Mouse (Mus musculus) kidney, adult 9 months (tissue): ENCODE measurements around the gene Casr.

Source experiments
- DNase-seq: peaks from one replicate; pipeline ENCODE4 v3.0.0; 2022

Casr gene

DNA sequence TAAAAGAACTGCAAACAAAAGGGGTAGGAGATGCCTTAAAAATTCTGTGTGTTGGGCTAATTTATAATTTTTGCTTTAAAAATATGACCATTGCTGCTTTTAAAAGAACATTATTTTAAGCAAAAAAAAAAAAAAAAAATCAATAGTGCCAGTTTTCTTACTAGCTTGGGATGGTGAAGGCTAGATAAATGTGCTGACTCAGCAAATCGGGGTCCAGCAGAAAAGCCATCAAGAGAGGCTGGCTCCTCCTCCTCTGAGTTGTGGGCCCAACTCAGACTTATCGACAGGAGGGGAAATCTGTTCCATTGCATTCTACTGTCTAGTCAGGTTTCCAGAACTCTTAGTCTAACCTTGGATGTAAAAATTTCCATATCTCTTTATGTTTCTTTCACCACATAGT, 45.6 kb downstream of the Casr start:
- no peak for DNase-seq

DNA sequence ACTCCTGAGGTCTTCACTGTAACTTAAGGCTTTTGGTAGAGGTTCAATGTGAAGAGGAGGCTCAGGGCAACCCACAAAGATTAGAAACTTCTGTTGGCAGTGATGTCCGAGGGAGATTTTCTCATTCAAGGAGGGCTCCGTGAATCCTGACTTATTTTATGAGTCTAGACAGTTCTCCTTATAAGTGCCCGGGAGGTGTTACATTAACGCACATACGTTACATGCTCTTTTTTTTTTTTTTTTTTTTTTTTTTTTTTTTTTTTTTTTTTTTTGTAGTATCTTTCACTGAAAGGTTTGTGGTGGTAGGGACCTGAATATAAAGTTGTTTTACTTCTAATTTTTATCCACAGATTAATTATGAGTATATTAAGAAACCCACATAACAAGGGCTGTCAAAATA, 54.6 kb downstream of the Casr start:
- no peak for DNase-seq

DNA sequence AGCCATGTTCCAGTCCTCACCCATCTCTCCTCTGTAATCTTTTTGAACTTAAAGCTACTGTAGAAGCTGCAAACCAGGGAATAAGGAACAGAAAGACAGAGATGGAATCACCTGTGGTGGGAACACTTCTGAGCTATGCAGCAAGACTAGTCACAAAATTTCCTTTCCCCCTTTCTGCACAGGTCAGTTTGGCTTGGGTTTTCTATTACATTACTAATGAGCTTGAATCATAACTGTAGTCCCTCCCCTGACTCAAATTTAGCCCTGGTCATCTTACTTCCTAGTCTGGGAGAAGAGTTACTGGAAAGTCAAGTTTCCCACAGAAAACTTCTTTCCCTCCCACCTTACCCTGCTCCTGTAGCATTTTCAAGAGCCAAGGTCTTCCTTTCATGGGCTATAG, 55.1 kb downstream of the Casr start:
- DNase-seq, result no peak

DNA sequence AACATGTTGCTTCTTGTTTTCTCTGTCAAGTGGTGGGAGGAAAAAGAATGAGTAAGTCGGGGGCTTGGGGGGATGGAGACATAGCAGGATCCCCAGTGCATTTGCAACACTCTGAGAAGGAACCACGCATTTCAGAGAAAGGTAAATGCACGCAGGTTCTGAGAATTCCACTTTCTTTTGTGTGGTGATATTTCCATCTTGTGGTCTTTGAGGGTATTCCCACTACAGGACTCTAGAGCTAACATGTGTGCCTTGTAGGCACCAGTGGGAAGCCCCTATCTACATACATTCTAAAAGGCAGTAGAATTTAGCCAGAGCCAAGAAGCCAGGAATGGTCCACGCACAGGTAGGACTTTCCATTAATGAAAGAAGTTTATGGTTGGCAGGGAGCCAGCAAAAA, 56.0 kb downstream of the Casr start:
- DNase-seq, result no peak

DNA sequence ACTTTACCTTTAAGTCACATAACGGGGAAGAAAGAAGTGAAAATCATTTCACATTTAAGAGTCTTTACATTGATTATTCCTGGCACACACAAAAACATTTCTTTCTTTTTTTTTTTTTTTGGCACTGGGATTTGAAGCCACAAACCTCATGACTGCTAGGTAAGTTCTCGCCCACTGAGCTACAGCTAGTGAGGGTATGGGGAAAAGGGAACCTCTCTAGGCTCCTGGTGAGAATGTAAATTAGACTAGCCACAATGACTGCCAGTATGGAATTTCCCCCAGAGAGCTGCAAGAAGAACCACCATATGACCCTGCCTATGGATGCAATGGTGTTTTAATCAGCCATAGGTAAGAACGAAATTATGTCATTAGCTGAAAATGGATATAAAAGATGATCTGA, 56.8 kb downstream of the Casr start:
- no peak for DNase-seq

DNA sequence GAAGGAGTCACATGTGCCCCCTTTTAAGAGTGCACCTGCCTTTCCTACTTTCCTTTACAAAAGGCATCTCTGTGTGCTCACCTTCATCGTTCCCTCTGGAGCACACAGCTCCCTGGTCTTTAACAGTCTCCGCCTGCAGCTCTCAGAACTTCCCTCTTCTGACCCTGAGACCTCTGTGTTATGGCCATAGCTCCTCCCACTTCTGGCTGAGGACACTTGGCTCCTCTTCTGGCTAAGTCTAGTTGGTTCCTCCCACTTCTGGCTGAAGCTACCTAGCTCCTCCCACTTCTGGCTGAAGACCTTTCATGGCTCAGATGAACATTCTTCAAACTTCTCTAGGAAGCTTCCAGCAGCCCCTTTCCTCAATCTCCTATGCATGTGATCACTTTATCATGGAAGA, 59.7 kb downstream of the Casr start:
- DNase-seq, result no peak

DNA sequence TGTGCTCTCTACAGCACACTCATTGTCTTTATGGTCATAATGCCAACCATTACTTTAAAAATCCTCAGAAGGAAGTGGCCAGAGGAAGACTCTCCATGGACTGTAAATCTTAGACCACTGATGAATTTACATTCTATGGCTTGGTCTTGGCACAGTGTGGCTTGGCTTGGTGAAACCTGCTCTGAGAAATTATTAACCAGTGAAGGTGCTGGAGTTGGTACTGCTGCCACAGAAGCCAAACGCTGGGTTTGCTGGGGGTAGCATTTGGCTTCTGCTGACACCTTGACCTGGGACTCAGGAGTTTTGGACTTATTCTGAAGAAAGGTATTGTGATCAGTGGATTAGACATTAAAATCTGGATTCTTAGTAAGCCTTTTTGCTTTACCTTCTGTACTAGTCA, 69.5 kb downstream of the Casr start:
- DNase-seq, result peak; percentile 65

DNA sequence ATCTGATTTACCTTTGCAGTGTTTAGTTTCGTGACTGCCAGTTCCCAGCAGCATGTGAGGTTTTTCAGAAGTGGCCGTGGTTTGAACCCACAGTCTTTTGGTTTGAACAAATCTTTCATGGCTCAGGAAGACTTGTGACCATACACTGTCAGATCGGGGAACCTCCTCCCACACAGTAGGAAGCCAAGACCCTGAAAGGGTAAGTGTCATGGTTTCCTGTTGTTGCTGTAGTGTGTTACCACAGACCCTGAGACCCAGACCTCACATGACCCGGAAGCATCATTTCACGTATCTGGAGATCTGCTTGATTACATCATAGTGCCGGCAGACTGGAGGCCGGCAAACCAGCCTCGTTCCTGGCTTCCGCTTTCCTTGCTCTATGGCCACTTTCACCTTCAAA, 85.1 kb downstream of the Casr start:
- no peak for DNase-seq

DNA sequence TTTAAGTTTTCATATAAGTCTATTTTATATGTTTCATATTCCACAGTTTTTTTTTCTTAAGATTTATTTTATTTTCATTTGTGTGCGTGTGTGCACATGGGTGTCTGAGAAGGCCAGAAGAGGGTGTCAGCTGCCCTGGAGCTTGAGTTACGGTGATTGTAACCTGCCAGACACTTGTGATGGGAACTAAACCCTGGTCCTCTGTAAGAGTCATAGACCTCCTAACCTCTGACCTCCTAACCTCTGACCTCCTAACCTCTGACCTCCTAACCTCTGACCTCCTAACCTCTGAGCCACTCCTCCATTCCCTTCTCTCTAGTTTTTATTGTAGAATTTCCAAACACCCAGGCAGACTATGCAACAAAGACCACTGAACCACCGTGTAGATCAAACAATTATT, 86.4 kb downstream of the Casr start:
- DNase-seq, result no peak

DNA sequence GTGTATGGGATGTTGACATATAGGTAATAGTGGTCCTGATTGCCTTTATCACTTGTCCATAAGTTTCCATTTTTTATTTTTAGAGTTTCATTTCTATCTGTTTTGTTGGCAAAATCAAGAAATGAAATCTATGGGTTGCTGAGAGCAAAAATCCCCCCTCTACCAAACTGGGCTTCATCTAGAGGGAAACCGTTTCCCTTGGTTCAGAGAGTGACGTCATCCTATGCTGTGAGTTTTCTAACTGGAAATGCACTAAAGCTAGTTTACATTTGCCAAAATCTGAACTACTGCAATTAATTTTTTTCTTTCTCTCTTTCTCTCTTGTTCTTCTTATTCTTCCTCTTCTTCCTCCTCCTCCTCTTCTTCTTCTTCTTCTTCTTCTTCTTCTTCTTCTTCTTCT, 87.1 kb downstream of the Casr start:
- DNase-seq, result no peak

DNA sequence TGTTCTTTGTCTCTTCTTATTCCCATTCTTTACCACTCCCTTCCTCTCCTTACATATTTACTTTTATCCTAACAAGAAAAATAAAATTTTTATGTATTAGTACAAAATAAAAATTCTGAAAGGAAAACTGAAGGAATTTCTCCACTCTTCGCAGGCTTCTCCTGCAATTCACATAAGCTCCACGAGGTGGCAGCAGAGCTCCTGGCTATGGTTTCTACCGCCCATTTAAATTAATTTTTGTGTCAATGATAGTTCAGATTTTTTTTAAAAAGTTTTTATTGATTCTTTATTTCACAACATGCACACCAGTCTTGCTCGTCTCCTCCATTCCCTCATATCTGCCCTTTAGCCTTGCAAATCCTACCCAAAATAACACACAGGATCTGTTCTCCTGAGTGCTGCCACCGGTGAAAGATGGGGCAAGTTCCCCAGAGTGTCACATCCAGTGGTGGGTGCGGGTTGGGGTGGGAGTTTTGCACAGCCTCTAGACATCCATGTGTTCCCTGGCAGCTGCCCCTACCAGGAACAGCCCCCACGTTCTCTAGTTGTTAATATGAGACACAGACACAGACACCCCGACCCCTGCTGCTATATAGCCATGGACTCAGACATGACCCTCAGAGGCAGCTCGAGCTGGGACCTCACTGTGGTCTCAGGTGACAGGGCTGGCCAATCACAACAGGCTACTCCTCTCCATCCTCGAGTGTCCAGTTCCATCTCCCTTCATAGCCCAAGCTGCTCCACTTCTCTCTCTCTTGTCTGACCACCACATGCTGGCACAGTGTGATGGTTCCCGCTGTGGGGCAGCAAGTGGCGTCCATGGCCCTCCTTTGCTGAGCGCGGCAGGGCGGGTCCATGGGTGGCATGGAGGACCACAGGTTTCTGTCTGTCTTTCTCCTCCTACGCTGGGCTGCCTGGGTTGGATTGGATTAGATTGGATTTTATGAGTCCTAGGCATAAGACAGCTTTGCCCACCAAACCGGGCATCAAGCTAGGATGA, 88.4 kb downstream of the Casr start:
- DNase-seq, result peak; percentile 54

DNA sequence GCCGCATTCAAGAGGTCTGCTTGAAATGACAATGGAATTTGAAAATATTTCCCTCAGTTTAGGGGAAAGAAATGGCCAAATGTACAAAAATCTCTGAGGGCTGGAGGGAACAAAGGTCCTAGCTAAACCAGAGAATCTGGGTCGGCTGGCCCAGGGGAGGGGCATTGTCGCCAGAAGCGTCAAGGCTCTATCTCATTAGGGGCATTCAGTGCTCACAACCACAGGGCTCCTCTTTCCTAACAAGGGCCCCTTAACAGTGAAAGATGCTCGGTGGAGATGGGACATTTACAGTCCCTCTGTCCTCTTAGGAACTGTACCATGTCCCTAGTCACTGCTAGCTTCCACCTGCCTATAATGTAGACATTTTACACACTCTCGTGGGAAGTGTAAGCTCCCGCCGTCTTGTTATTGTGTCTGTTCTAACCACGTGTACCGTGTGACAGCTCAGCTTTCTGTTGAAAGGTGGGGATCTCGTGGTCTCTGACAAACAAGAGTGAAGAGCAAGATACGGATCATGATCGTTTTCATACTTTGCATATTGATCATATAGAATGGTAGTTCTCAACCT, 90.8 kb downstream of the Casr start:
- no peak for DNase-seq

DNA sequence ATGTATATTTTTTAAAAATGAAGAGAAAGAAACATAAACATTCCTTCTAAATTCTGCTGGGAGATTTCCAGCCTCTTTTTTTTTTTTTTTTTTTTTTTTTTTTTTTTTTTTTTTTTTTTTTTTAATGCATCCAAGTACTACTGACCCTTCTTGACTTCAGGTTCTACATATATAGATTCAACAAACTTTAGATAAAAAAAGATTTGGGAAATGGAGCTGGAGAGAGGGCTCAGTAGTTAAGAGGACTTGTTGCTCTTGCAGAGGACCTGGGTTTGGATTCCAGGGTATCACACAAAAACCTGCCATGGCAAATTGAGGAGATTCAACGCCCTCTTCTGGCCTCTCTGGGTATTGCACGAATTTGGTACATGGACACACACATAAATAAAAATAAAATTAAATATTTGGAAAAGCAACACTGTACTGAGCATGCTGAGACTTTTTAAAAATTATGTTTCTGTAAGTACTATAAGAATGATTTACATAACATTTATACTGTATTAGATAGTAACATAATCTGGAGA, 91.9 kb downstream of the Casr start:
- peak; percentile 50 for DNase-seq

DNA sequence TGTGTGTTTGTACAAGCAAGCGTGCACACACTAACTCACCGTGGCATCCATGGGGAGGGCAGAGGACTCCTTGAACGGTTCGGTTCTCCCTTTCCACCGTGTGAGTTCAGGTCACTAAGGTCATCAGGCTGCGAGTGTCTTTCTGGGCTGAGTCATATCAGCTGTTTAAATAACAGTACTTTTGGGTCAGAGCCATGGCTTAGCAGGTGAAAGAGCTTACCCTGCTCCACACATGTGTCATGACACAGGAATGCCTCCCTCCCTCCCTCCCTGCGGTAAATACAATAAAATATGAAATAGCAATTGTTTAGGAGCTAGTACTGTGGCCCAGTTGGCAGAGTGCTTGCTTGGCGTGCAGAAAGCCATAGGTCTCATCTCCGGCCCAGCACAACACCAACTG, 92.6 kb downstream of the Casr start:
- no peak for DNase-seq

DNA sequence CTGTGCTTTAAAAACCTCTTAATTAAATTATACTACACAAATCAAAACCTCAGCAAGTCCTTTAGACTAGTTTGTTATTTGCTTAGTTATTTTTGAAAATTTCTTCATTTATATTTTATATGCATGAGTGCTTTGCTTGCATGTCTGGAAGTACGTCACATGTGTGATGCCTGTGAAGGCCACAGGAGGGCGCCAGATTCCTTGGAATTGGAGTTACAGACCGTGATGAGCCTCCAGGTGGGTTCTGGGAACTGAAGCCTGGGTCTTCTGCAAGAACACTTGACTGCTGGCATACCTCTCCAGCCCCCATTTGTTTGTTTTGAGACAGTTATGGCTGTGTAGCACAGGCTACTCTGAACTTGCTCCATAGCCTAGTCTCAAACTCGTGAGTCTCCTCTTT, 93.1 kb downstream of the Casr start:
- no peak for DNase-seq

DNA sequence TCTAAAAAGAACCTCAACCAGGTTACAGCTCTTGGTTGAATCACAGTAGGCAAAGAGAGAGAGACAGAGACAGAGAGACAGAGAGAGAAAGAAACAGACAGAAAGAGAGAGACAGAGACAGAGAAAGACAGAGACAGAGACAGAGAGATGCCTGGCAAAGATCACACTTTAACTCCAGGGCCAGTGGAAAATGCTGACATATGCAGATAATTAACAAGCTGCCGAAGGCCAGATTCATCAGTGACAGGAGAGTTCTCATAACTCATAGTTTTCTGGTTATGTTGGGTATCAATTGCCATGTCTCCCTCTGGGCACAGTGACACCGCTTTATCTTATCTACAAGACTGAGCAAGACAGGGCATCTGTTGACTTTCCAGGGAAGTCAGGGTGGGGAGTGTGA, 94.0 kb downstream of the Casr start:
- DNase-seq, result no peak

DNA sequence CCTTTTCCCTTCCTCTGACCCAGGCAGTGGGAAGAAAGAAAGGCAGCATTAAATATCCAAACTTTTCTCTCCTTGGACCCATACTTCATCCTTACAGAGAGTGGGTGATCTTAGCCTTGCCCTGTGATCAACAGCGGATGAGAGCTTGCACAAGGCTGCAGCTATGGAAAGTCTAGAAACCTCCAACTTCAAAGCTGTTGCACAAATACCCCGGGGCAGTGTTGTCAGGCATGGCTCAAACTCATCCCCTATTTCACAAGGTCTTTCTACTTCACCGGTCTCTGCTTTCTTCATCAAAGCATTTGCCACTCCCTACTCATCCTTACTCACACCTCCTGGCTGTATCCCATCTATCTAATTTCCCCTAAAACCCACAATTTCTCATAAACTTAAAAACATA, 96.5 kb downstream of the Casr start:
- no peak for DNase-seq

DNA sequence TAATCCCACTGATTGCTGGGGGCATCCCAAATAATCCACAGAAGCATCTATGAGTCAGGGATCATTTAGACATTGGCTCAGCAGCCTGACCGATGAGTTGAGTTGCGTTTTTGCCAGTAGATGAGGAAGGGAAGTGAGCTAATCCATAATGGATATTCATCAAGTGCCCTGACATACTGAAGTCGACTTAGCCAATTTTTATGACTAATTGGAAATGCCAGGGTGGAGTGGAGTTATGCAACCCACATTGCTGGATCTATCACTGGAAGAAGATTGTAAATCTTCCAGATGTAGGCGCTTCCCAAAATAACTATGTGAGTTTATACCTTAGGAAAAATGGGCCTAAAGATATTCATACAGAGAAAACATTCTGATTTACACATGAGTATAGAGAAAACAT, 97.9 kb downstream of the Casr start:
- no peak for DNase-seq

DNA sequence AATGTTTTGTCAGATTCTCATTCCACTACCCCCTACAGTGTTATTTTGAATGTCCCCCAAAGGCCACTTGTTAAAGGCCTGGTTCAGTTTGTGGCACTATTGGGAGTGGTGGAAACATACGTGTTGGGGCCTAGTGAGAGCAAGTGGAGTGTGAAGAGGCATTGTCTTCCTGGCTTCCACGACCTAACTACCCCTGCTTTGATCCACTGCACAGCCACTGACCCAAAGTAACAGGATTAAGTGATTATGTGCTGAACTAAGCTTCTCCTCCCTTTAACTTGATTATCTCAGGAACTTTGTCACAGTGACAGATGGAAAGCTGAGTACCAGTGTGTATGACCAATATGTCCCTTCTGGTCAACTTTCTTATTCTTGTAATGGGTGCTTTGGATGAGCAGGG, 101.5 kb downstream of the Casr start:
- DNase-seq, result no peak

DNA sequence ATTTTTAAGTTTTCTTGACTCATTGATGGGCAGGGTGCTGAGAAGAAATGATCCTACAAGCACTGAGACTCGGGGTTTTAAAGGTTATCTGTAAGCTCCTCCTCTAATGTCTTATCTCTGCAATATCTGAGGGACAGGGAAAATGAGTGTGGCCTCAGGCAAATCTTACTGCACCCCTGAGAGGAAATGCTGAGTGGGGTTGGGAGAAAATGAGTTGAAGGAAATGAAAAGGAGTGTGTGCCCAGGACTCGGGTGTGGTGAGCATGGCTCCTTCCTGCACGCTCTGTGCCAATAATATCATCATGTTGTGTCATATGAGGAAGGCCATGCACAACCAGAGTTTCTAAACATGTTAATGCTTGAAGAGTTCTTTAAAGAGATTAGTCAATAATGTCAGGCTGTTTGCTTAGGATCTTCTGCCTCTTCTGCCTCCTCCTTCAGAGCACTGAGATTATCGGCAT, 106.6 kb downstream of the Casr start, which contains the start of gene Stfa3:
TSS of gene Stfa3 (minus strand) at position 51 of the 461 bp plus-strand sequence.
- DNase-seq, result no peak
